Mouse (Mus musculus) G1E (cell line): ENCODE measurements at regions not wholly inside any gene's neighbourhood (a gene's known extent, or its start where the extent isn't known, plus 50 kb on each side); places are given as distances from the start of the nearest gene placed in this dataset.

ENCODE experiments used
- CTCF ChIP-seq: IDR thresholded peaks from 2 replicates; pipeline ENCODE4 v1.5.1; 2012; ENCODE audit warnings: low read depth, low read length, inconsistent platforms, mixed read lengths
- GATA1 ChIP-seq: IDR thresholded peaks from 2 replicates; pipeline ENCODE4 v1.6.1; 2012; ENCODE audit warnings: borderline replicate concordance, low read length, inconsistent platforms, mixed read lengths
- POLR2AphosphoS5 ChIP-seq: IDR thresholded peaks from 2 replicates; pipeline ENCODE4 v1.6.1; 2012; ENCODE audit warnings: low read depth, low read length, inconsistent platforms; ENCODE audit not compliant: insufficient replicate concordance

- TF ChIP-seq CTCF (no peak), GATA1 (no peak), POLR2AphosphoS5 (no peak)
Measured at GRCm38 (mm10) chr3:39952103-39952502, 579.0 kb upstream of the Intu start.
